Comparison of ENCODE assay signal across 7 mouse cellular contexts in genomic region chr4:155409058-155409776, GRCm38 (mm10). TPM values are rescaled to one million over a fixed set of nuclear protein-coding genes. Genes with fewer than 3 reads are reported as not detected.
DNase-seq lines count a peak whose midpoint lies in the region; TF ChIP-seq lines count a peak whose summit lies in the region.

TSS of gene Cfap74 (plus strand) at chr4:155409190.

- intact Hi-C loops in left cerebral cortex, adult 2 months (cut with DNase I) = no loop called here

- peak within 1 kb of the TSS; percentile 44 for H3K4me3 ChIP-seq in cortical plate, adult 2 months (ENCODE audit: insufficient read depth, low read length)
- H3K4me3 ChIP-seq in left cerebral cortex, adult 2 months = peak within 1 kb of the TSS; percentile 75

- peak; percentile 79; the same call in 1 of the 2 replicates for TF ChIP-seq POLR2A in cortical plate, adult 2 months (IDR thresholded peaks at IDR 0.05; ENCODE audit: extremely low read depth, insufficient read depth, low read length)

- H3K4me1 ChIP-seq in cortical plate, adult 2 months (ENCODE audit: control insufficient read depth, insufficient read depth, low read length) = no peaks in the 10 kb centered on the region

- no peak for TF ChIP-seq CTCF in cortical plate, adult 2 months (IDR thresholded peaks at IDR 0.05; ENCODE audit: extremely low read depth, insufficient read depth, low read length)
- TF ChIP-seq CTCF in left cerebral cortex, adult 2 months (IDR thresholded peaks at IDR 0.05) = no peak

- peak; percentile 81 to 85 for DNase-seq in adrenal gland, adult (ENCODE audit: inconsistent age in 2 of 2, low spot score in 1 of 2)
- DNase-seq in gastrocnemius, postnatal 10 days = peak; percentile 72
- peak; percentile 71 for DNase-seq in hindlimb bud, embryonic 11.5 days (ENCODE audit: extremely low spot score, low read depth, low spot score)
- DNase-seq in left cerebral cortex, adult 2 months (ENCODE audit: extremely low spot score in 1 of 2, low spot score in 2 of 2) = peak; percentile 89
- peak; percentile 66 to 71 for DNase-seq in lung, postnatal 4 days
- DNase-seq in right cerebral cortex, postnatal 14 days = peak; percentile 87

- peak within 1 kb of the TSS; percentile 8; the same call in 1 of the 2 replicates for H3K27ac ChIP-seq in cortical plate, adult 2 months (ENCODE audit: insufficient read depth, low read length)
- H3K27ac ChIP-seq in left cerebral cortex, adult 2 months = peak within 1 kb of the TSS; percentile 86

RNA-seq across cellular contexts. Expression of gene Cfap74, which starts in this region (rescaled TPM):
- 20.4 and 21.9 TPM in 2 replicates for polyA plus RNA-seq in cortical plate, adult 2 months (2012; rRNA removed)
- 1 to 10 TPM; 1.2 TPM for total RNA-seq in gastrocnemius, postnatal 10 days (2021)
- 10 to 100 TPM; 15.1 to 17.7 TPM for total RNA-seq in left cerebral cortex, adult 2 months (2021)

Comparison
In these comparisons a context has a peak if more than half of its experiments do, and no peak if none do; other contexts are left out.
1. Peak in every context shown above with its lines: DNase-seq, H3K4me3 ChIP-seq and H3K27ac ChIP-seq.
2. RNA of gene Cfap74 (total RNA-seq): 15.1 to 17.7 TPM in left cerebral cortex, adult 2 months; 1.2 TPM in gastrocnemius, postnatal 10 days; every median in the first group is over 4 times any median in the second.